Comparison of ENCODE assay signal across 8 mouse cellular contexts in genomic region chr2:38647201-38647606, GRCm38 (mm10). TPM values are rescaled to one million over a fixed set of nuclear protein-coding genes. Genes with fewer than 3 reads are reported as not detected.
A peak's percentile ranks its signal among the peaks of the same experiment; 100 is the strongest.
DNase-seq lines count a peak whose midpoint lies in the region; ATAC-seq and TF ChIP-seq lines count a peak whose summit lies in the region.

No protein-coding gene starts in this region.

- no peak for TF ChIP-seq CTCF in stomach, postnatal 0 days (IDR thresholded peaks at IDR 0.05; ENCODE audit: low read depth)

- H3K4me2 ChIP-seq in forebrain, embryonic 14.5 days (ENCODE audit: low read length), result no peak overlapping the region
- no peak overlapping the region for H3K4me2 ChIP-seq in stomach, postnatal 0 days (replicated peaks; ENCODE audit: low read depth)

- 43% methylated on average over 8 of the region's 8 CpGs for WGBS in forebrain, embryonic 14.5 days
- 71% methylated on average over 8 of the region's 8 CpGs for WGBS in stomach, postnatal 0 days

- no peak for TF ChIP-seq EP300 in stomach, postnatal 0 days (optimal IDR thresholded peaks at IDR 0.05)

- H3K27me3 ChIP-seq in forebrain, embryonic 14.5 days (replicated peaks; ENCODE audit: control insufficient read depth, insufficient read depth, low read length), result no peaks in the 10 kb centered on the region
- H3K27me3 ChIP-seq in stomach, postnatal 0 days (ENCODE audit: control insufficient read depth, insufficient read depth, low read length), result no peaks in the 10 kb centered on the region

- no peak overlapping the region for H3K4me3 ChIP-seq in forebrain, embryonic 14.5 days (ENCODE audit: low read depth, low read length)
- no peak overlapping the region for H3K4me3 ChIP-seq in stomach, postnatal 0 days (ENCODE audit: low read depth, low read length)

- peak overlapping the region; percentile 63; the same call in 1 of the 2 replicates for H3K27ac ChIP-seq in forebrain, embryonic 14.5 days (ENCODE audit: low read depth, low read length)
- no peak overlapping the region for H3K27ac ChIP-seq in stomach, postnatal 0 days (replicated peaks)

- intact Hi-C loops in left cerebral cortex, postnatal 10 days (cut with DNase I), result loop anchor here (10.0 kb wide), 1 partner anchor 218 kb away; no protein-coding TSS in a partner anchor
- intact Hi-C loops in heart, postnatal 14 days (cut with DNase I), result no loop called here

- H3K4me1 ChIP-seq in forebrain, embryonic 14.5 days (ENCODE audit: control insufficient read depth, insufficient read depth, low read length), result peaks cover 15% of the 10 kb centered on the region
- H3K4me1 ChIP-seq in stomach, postnatal 0 days (replicated peaks; ENCODE audit: control insufficient read depth, insufficient read depth), result peaks cover 4% of the 10 kb centered on the region; the same call in 1 of the 2 replicates

- H3K9me3 ChIP-seq in forebrain, embryonic 14.5 days (replicated peaks; ENCODE audit: control insufficient read depth, low read length), result no peaks in the 10 kb centered on the region
- no peaks in the 10 kb centered on the region for H3K9me3 ChIP-seq in stomach, postnatal 0 days (ENCODE audit: control insufficient read depth, low read length)

- DNase-seq in MN1 (ENCODE audit: low spot score) (peak; percentile 82), R1 (ENCODE audit: low read depth, low spot score) (peak; percentile 55), adipocyte (ENCODE audit: low spot score) (no peak), liver (no peak)
- DNase-seq in forebrain, embryonic 14.5 days (ENCODE audit: low spot score), result peak; percentile 80
- DNase-seq in left cerebral cortex, postnatal 10 days (ENCODE audit: extremely low spot score in 1 of 2, low spot score in 2 of 2), result peak; percentile 44 to 65
- DNase-seq in stomach, postnatal 0 days (ENCODE audit: low spot score), result no peak
- no peak for DNase-seq in heart, postnatal 14 days

- 0 out of 2 replicates have a peak, but pooled peaks cover 3% of the 10 kb centered on the region for H3K36me3 ChIP-seq in forebrain, embryonic 14.5 days (ENCODE audit: control insufficient read depth, insufficient read depth, low read length)
- no peaks in the 10 kb centered on the region for H3K36me3 ChIP-seq in stomach, postnatal 0 days (ENCODE audit: control insufficient read depth, insufficient read depth, low read length)

- no peak overlapping the region for H3K9ac ChIP-seq in forebrain, embryonic 14.5 days (ENCODE audit: low read length)
- no peak overlapping the region for H3K9ac ChIP-seq in stomach, postnatal 0 days (ENCODE audit: low read length)

- ATAC-seq in forebrain, embryonic 14.5 days, result peak; percentile 64
- ATAC-seq in stomach, postnatal 0 days (ENCODE audit: low FRiP score, low TSS enrichment), result no peak

RNA-seq across cellular contexts. Expression of gene Psmb7, which starts 3.3 kb away (rescaled TPM):
- polyA plus RNA-seq in forebrain, embryonic 14.5 days (2014; fragmentation: Nextera tagmentation; extraction: Ambion mirVana), result 328 and 382 TPM in 2 replicates
- 100 to 1,000 TPM; 256 TPM for total RNA-seq in left cerebral cortex, postnatal 10 days (2021)
- 162 and 166 TPM in 2 replicates for polyA plus RNA-seq in stomach, postnatal 0 days (2015; fragmentation: Nextera tagmentation; extraction: Ambion mirVana)
- 100 to 1,000 TPM; 242 to 254 TPM for total RNA-seq in heart, postnatal 14 days (2021)

Comparison
In these comparisons a context has a peak if more than half of its experiments do, and no peak if none do; other contexts are left out.
1. DNase-seq: peak in MN1 (single experiment), R1 (single experiment), forebrain, embryonic 14.5 days (single experiment) and left cerebral cortex, postnatal 10 days (2 of 2); none in adipocyte (single experiment), stomach, postnatal 0 days (single experiment), heart, postnatal 14 days (0 of 2) and liver (single experiment).